14 mouse cellular contexts compared by ENCODE assay signal in genomic region chr2:90503182-90503833, GRCm38 (mm10).
A peak's percentile ranks its signal among the peaks of the same experiment; 100 is the strongest.
DNase-seq lines count a peak whose midpoint lies in the region; ATAC-seq and TF ChIP-seq lines count a peak whose summit lies in the region.
"Had no signal": no experiment of that assay in that cellular context is flagged by ENCODE, and none has a peak within 500 bp of the region (broad histone marks: within the 10 kb centered on the region; RNA-seq: fewer than 3 reads in every experiment).

No protein-coding gene starts in this region.

- TF ChIP-seq CTCF in liver, postnatal 0 days (IDR thresholded peaks at IDR 0.05; ENCODE audit: low read depth): no peak
- TF ChIP-seq CTCF in lung, postnatal 0 days (IDR thresholded peaks at IDR 0.05): no peak
- no peak for TF ChIP-seq CTCF in hindbrain, postnatal 0 days (IDR thresholded peaks at IDR 0.05; ENCODE audit: low read depth)

- no peaks in the 10 kb centered on the region for H3K9me3 ChIP-seq in liver, postnatal 0 days (ENCODE audit: low read length)
- no peaks in the 10 kb centered on the region for H3K9me3 ChIP-seq in lung, postnatal 0 days (ENCODE audit: low read length)
- no peaks in the 10 kb centered on the region for H3K9me3 ChIP-seq in hindbrain, postnatal 0 days (ENCODE audit: low read length)
- H3K9me3 ChIP-seq: midbrain, embryonic 10.5 days had no signal

- H3K27me3 ChIP-seq in liver, postnatal 0 days (ENCODE audit: insufficient read depth, low read length): no peaks in the 10 kb centered on the region
- H3K27me3 ChIP-seq in lung, postnatal 0 days (replicated peaks; ENCODE audit: insufficient read depth, low read length): no peaks in the 10 kb centered on the region
- H3K27me3 ChIP-seq in hindbrain, postnatal 0 days (ENCODE audit: insufficient read depth, low read length): no peaks in the 10 kb centered on the region
- H3K27me3 ChIP-seq: Patski had no signal

- peak overlapping the region; percentile 87 for H3K27ac ChIP-seq in liver, postnatal 0 days (ENCODE audit: low read depth)
- H3K27ac ChIP-seq in lung, postnatal 0 days (ENCODE audit: low read length): no peak overlapping the region
- H3K27ac ChIP-seq in hindbrain, postnatal 0 days: no peak overlapping the region
- H3K27ac ChIP-seq: midbrain, embryonic 10.5 days had no signal

- H3K9ac ChIP-seq in liver, postnatal 0 days (replicated peaks): peak overlapping the region; percentile 44; the same call in 1 of the 2 replicates
- H3K9ac ChIP-seq in lung, postnatal 0 days (replicated peaks; ENCODE audit: low read depth): no peak overlapping the region
- no peak overlapping the region for H3K9ac ChIP-seq in hindbrain, postnatal 0 days (replicated peaks; ENCODE audit: low read length)

- peak overlapping the region; percentile 57 for H3K4me2 ChIP-seq in liver, postnatal 0 days (ENCODE audit: low read depth, low read length)
- H3K4me2 ChIP-seq in lung, postnatal 0 days (replicated peaks; ENCODE audit: low read depth, low read length): no peak overlapping the region
- H3K4me2 ChIP-seq in hindbrain, postnatal 0 days (ENCODE audit: low read depth, low read length): no peak overlapping the region

- ATAC-seq in hematopoietic stem cell, adult 5-6 weeks (replicated peaks in 1 of 2; ENCODE audit: insufficient read depth in 1 of 2, low FRiP score in 2 of 2, low TSS enrichment in 1 of 2, low read depth in 1 of 2, poor library complexity in 2 of 2, severe bottlenecking in 2 of 2): peak; percentile 6 to 34; a peak in 2 of 4 replicates
- ATAC-seq in liver, postnatal 0 days: peak; percentile 84
- ATAC-seq in lung, postnatal 0 days: no peak
- no peak for ATAC-seq in hindbrain, postnatal 0 days
- ATAC-seq: inflammation-experienced regulatory T-cells, adult 6 months; Patski had no signal

- TF ChIP-seq EP300 in liver, postnatal 0 days (IDR thresholded peaks at IDR 0.05; ENCODE audit: low read depth): peak; percentile 88
- no peak for TF ChIP-seq EP300 in lung, postnatal 0 days (IDR thresholded peaks at IDR 0.05)

- peak overlapping the region; percentile 2; the same call in 1 of the 2 replicates for H3K4me3 ChIP-seq in liver, postnatal 0 days (ENCODE audit: low read depth, low read length)
- H3K4me3 ChIP-seq in lung, postnatal 0 days (ENCODE audit: low read depth, low read length): no peak overlapping the region
- no peak overlapping the region for H3K4me3 ChIP-seq in hindbrain, postnatal 0 days (ENCODE audit: low read length)
- H3K4me3 ChIP-seq: midbrain, embryonic 10.5 days had no signal

- WGBS in liver, postnatal 0 days (ENCODE audit: insufficient replicate concordance): 33% methylated on average over 3 of the region's 3 CpGs
- WGBS in lung, postnatal 0 days: 61% methylated on average over 3 of the region's 3 CpGs
- WGBS in hindbrain, postnatal 0 days: 84% methylated on average over 3 of the region's 3 CpGs

- peak; percentile 59 for DNase-seq in 416B (ENCODE audit: low read depth)
- peak; percentile 88 for DNase-seq in MEL-GATA-1-ER (ENCODE audit: extremely low read depth, low read depth)
- peak; percentile 50 for DNase-seq in liver, postnatal 0 days
- no peak for DNase-seq in left cerebral cortex, postnatal 10 days (ENCODE audit: extremely low spot score in 1 of 2, low spot score in 2 of 2)
- no peak for DNase-seq in lung, postnatal 0 days (ENCODE audit: low spot score)
- DNase-seq in layer of hippocampus, postnatal 25 days (ENCODE audit: extremely low spot score in 1 of 2, low spot score in 1 of 2): no peak
- DNase-seq in hindbrain, postnatal 0 days (ENCODE audit: low spot score): no peak
- DNase-seq: cerebellum, postnatal 10 days; heart, adult 11 months; kidney, postnatal 36 days had no signal

- H3K36me3 ChIP-seq in liver, postnatal 0 days (replicated peaks; ENCODE audit: insufficient read depth, low read length): no peaks in the 10 kb centered on the region
- no peaks in the 10 kb centered on the region for H3K36me3 ChIP-seq in lung, postnatal 0 days (ENCODE audit: insufficient read depth, low read length)
- H3K36me3 ChIP-seq in hindbrain, postnatal 0 days (ENCODE audit: insufficient read depth, low read length): no peaks in the 10 kb centered on the region
- H3K36me3 ChIP-seq: midbrain, embryonic 10.5 days had no signal

- H3K4me1 ChIP-seq in liver, postnatal 0 days (ENCODE audit: insufficient read depth): peaks cover 43% of the 10 kb centered on the region
- no peaks in the 10 kb centered on the region; the same call in 1 of the 2 replicates for H3K4me1 ChIP-seq in lung, postnatal 0 days (ENCODE audit: insufficient read depth, low read depth, low read length)
- peaks cover 21% of the 10 kb centered on the region; the same call in 1 of the 2 replicates for H3K4me1 ChIP-seq in hindbrain, postnatal 0 days (ENCODE audit: insufficient read depth, low read length)

- intact Hi-C loops in left cerebral cortex, postnatal 10 days (cut with DNase I): no loop called here

Comparison
In these comparisons a context has a peak if more than half of its experiments do, and no peak if none do; other contexts are left out.
1. DNase-seq: peak in 416B (single experiment), MEL-GATA-1-ER (single experiment) and liver, postnatal 0 days (single experiment); none in left cerebral cortex, postnatal 10 days (0 of 2), lung, postnatal 0 days (single experiment), layer of hippocampus, postnatal 25 days (0 of 2) and hindbrain, postnatal 0 days (single experiment).
2. ATAC-seq: peak in hematopoietic stem cell, adult 5-6 weeks (2 of 2) and liver, postnatal 0 days (single experiment); none in lung, postnatal 0 days (single experiment) and hindbrain, postnatal 0 days (single experiment).